Mouse (Mus musculus) hindbrain, embryonic 15.5 days (tissue): Measurements from ENCODE around the gene Fkbp8. TPM values are rescaled to one million over a fixed set of nuclear protein-coding genes. Genes with fewer than 3 reads are reported as not detected.

Experiments used
- ATAC-seq: fragments of 200-750 bp; cut with Nextera tagmentation; 2 replicates; pipeline ENCODE4 v1.8.0; 2017; ENCODE audit warnings: low read depth, moderate number of reproducible peaks, moderate TSS enrichment; ENCODE audit not compliant: low FRiP score
- H3K27ac ChIP-seq: fragments of 300-500 bp; sonication (generic); replicated peaks from 2 replicates; pipeline ENCODE4 v1.5.1; 2015; ENCODE audit warnings: mild to moderate bottlenecking, inconsistent platforms
- H3K27me3 ChIP-seq: fragments of 300-500 bp; sonication (generic); 2 replicates; pipeline ENCODE4 v1.6.1; 2015; ENCODE audit warnings: control low read depth, inconsistent platforms
- H3K36me3 ChIP-seq: fragments of 300-500 bp; sonication (generic); 2 replicates; pipeline ENCODE4 v1.6.1; 2015; ENCODE audit warnings: control low read depth, inconsistent platforms
- H3K4me1 ChIP-seq: fragments of 300-500 bp; sonication (generic); replicated peaks from 2 replicates; pipeline ENCODE4 v1.6.1; 2015; ENCODE audit warnings: control low read depth, inconsistent platforms
- H3K4me2 ChIP-seq: fragments of 300-500 bp; sonication (generic); 2 replicates; pipeline ENCODE4 v1.6.1; 2015; ENCODE audit warnings: moderate library complexity, mild to moderate bottlenecking, inconsistent platforms
- H3K4me3 ChIP-seq: fragments of 300-500 bp; sonication (generic); 2 replicates; pipeline ENCODE4 v1.5.1; 2015; ENCODE audit warnings: mild to moderate bottlenecking, inconsistent platforms
- H3K9ac ChIP-seq: fragments of 300-500 bp; sonication (generic); 2 replicates; pipeline ENCODE4 v1.6.1; 2015; ENCODE audit warnings: inconsistent platforms
- H3K9me3 ChIP-seq: fragments of 300-500 bp; sonication (generic); 2 replicates; pipeline ENCODE4 v1.6.1; 2016; ENCODE audit warnings: control low read depth, inconsistent platforms
- WGBS: fragments of 180-500 bp; shearing (Covaris S2); methylation state at CpG from one replicate; pipeline ENCODE4 v1.1.7; 2015; 5-methylcytosine and 5-hydroxymethylcytosine counted together
- polyA plus RNA-seq: library from polyadenylated mRNA; unstranded; fragments of >200 nt; fragmentation: Nextera tagmentation; extraction: Ambion mirVana; gene quantifications from 2 replicates; pipeline ENCODE4 v1.2.1, GENCODE M21; 2015

Fkbp8 gene
- polyA plus RNA-seq = 393 and 420 TPM in 2 replicates

DNA sequence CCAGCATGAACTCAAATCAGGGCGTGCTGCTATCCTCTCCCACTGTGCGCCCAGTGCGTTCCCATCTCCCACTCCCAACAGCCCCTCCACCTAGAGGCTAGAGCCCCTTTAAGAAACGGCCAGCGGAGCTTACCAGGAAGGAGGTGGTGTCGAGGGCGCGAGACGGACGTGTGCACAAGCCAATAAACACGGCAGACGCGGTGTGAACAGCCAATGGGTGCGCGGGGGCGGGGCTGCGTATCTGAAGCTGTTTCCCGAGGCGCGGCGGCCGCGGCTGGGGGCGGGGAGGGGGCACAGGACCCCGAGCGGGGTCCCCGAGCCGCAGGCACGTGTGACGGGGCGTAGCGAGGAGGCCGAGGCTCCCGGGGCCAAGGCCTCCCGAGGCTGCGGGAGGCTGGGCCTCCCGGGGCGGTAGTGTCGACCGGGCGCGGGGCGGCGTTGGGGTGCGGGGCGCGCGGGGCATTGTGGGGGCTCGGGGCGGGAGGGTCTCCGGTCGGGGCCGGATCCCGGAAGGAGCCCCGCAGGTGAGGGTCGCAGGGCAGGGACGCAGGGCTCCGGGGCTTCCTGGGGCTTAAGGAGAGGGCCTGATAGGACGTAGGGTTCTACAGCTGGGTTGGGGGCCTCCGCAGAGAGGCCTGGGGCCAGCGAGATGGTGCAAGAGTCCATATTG is at the start of gene Fkbp8, which contains the start of gene Kxd1:
Fkbp8 (plus strand) TSS at position 213 of the 670 bp plus-strand sequence.
Kxd1 (minus strand) TSS at position 445 of the 670 bp plus-strand sequence.
- Histone ChIP-seq H3K4me2 (peak within 1 kb of the TSS; percentile 82), H3K4me3 (peak within 1 kb of the TSS; percentile 88), H3K9me3 (no peaks in the 10 kb centered on the region), H3K27ac (peak within 1 kb of the TSS; percentile 92), H3K4me1 (peaks cover 38% of the 10 kb centered on the region), H3K36me3 (peaks cover 20% of the 10 kb centered on the region), H3K27me3 (no peaks in the 10 kb centered on the region), H3K9ac (peak within 1 kb of the TSS; percentile 88)
- ATAC-seq = peak; percentile 94
- WGBS = 0% methylated on average over 53 of the region's 61 CpGs

DNA sequence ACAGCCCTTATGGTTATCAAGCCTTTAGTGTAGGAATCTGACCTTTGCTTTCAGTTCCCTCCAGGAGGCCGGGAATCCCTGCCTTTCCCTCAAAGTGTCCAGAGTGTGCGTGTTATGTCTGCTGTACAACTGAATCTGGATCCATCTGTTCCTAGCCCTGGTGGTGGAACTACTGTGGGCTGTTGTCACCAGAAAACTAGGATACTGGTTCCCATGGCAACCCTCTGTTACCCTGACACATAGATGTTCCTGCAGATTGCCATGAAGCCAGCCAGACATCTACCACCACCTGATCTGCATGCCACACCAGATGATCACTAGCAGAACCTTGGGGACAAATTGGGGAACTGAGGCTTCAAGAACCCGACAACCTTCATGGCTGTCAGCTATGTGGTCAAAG is 45.6 kb upstream of the Fkbp8 start:
- Histone ChIP-seq H3K4me2 (no peak overlapping the region), H3K9me3 (no peaks in the 10 kb centered on the region), H3K4me3 (no peak overlapping the region), H3K36me3 (peaks cover 4% of the 10 kb centered on the region; the same call in 1 of the 2 replicates), H3K27ac (no peak overlapping the region), H3K27me3 (peaks cover 38% of the 10 kb centered on the region), H3K4me1 (peaks cover 21% of the 10 kb centered on the region), H3K9ac (no peak overlapping the region)
- 79% methylated on average over 3 of the region's 3 CpGs for WGBS
- no peak for ATAC-seq

DNA sequence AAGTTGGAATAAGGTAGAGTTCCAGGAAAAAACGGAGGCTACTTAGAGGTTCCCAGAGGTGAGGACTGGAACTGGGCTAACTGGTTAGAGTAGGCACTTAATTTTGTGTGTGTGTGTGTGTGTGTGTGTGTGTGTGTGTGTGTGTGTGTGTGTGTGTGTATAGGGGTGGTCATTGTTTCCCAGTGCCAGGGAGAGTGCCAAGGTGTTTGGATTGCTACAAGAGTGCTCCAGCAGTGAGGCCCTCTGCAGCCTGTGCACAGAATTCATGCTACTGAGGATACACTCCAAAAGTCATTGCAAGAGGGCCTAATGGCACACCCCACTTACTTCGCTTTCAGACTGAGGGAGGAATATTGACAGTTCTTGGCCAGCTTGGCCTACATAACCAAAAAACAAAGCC is 44.6 kb upstream of the Fkbp8 start:
- no peak overlapping the region for H3K4me2 ChIP-seq
- peaks cover 40% of the 10 kb centered on the region for H3K27me3 ChIP-seq
- no peak overlapping the region for H3K27ac ChIP-seq
- no peak overlapping the region for H3K9ac ChIP-seq
- WGBS = 57% methylated on average over 2 of the region's 2 CpGs
- peaks cover 18% of the 10 kb centered on the region for H3K4me1 ChIP-seq
- ATAC-seq = no peak
- H3K36me3 ChIP-seq = peaks cover 4% of the 10 kb centered on the region; the same call in 1 of the 2 replicates
- no peaks in the 10 kb centered on the region for H3K9me3 ChIP-seq
- no peak overlapping the region for H3K4me3 ChIP-seq

DNA sequence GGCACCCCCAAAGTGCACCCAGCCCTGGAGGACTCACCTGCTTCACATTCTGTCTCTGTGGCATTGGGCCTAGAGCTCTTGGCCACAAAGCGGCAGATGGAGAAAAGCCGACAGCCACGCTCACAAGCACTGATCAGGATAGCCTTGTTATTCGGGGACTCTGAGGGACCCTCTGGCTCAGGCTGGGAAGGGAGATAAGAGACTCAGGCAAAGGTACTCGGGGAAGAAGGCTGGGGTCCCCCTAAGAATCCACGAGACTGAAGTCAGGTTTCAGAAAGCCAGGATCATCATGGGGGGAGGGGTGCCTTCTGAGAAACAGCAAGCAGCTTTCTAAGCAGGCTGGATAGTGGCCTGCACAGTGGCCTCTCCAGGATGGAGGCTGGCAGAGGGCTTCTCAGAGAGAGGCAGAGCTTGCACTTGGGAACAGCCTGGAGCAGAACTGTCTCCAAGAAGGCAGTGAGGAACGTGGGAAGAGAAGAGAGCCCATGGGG is 41.3 kb upstream of the Fkbp8 start:
- H3K36me3 ChIP-seq = peaks cover 4% of the 10 kb centered on the region; the same call in 1 of the 2 replicates
- ATAC-seq = no peak
- H3K4me3 ChIP-seq = peak overlapping the region; percentile 64
- H3K9ac ChIP-seq = peak overlapping the region; percentile 89
- no peaks in the 10 kb centered on the region for H3K9me3 ChIP-seq
- H3K4me2 ChIP-seq = peak overlapping the region; percentile 69
- peaks cover 44% of the 10 kb centered on the region for H3K4me1 ChIP-seq
- no peak overlapping the region for H3K27ac ChIP-seq
- WGBS = 56% methylated on average over 7 of the region's 7 CpGs
- H3K27me3 ChIP-seq = peaks cover 72% of the 10 kb centered on the region

DNA sequence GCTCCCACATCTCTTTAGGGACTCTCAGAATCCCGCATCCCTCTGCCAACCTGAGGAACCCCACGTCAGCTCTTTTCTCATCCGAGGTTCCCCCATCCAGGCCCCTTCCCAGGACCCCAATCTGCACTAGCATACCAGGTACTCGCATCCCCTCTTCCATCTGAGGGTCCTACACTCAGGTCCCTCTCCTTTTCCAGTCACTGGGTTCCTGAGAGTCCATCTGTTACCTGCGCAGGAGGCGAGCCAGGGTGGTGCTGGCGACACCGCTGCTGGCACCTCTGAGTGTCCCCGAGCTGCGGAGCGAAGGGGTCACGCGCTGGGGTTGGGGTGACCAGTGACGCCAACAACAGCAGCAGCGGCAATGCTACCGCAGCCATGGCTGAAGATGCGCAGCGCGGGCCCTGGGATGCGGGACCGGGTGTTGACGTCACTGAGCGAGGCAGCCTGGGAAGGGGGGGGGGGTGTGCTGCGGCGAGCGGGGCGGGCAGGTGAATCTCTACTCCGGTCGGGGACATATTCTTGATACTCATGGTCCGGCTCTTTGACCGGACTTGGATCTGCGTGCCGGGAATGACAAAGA is 40.5 kb upstream of the Fkbp8 start, which contains the start of gene Tmem59l:
Tmem59l (minus strand) TSS at position 418 of the 580 bp plus-strand sequence.
- WGBS = 4% methylated on average over 32 of the region's 33 CpGs

DNA sequence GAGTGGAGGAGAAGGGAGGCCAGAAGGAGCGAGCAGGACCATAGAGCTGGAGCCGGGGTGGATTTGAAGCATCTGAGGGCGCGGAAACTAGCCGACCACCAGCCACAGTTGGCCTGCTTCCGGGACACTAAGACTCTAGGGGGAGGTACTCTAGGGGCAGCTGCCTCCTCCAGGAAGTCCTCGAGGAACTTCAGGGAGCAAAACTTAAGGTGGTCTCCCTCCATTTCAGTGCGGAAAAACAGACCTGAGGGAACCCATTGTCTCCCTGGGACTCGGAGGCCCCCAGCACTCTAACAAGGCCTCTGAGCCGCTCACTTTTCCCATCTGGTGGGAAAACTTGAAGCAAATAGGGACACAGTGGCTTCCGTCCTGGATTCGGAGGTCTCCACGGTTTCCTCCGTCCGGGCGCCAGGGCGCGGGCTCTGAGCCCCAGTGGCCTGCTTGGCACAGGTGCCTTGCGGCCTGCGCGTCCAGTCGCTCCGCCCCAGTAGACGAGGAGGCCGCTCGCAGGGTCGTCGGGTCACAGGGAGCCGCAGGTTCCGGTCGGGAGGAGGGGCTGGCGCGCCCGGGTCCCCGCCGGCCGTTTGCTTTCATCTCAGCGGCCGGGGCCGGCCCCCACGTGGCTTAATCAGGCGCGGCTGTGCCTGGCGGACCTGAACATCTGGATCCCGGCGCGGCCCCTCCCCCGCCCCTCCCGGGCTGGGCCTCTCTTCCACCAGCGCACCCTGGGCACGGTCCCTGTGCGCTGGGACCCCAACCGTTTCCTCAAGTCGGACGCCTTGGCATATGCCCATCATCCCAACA is 39.3 kb upstream of the Fkbp8 start:
- H3K4me3 ChIP-seq = peak overlapping the region; percentile 64
- no peaks in the 10 kb centered on the region for H3K9me3 ChIP-seq
- no peak overlapping the region for H3K27ac ChIP-seq
- H3K27me3 ChIP-seq = peaks cover 83% of the 10 kb centered on the region
- H3K4me2 ChIP-seq = peak overlapping the region; percentile 69
- H3K9ac ChIP-seq = no peak overlapping the region
- WGBS = 4% methylated on average over 46 of the region's 55 CpGs
- no peak for ATAC-seq
- H3K4me1 ChIP-seq = peaks cover 54% of the 10 kb centered on the region
- peaks cover 4% of the 10 kb centered on the region; the same call in 1 of the 2 replicates for H3K36me3 ChIP-seq

More for the DNA sequence above, 40.5 kb upstream of the Fkbp8 start, which contains the start of gene Tmem59l:
- peak within 1 kb of the TSS; percentile 69 for H3K4me2 ChIP-seq
- H3K4me3 ChIP-seq = peak within 1 kb of the TSS; percentile 64
- H3K27me3 ChIP-seq = peaks cover 76% of the 10 kb centered on the region
- peak within 1 kb of the TSS; percentile 40; the same call in 1 of the 2 replicates for H3K27ac ChIP-seq
- peaks cover 4% of the 10 kb centered on the region; the same call in 1 of the 2 replicates for H3K36me3 ChIP-seq
- H3K9ac ChIP-seq = peak within 1 kb of the TSS; percentile 89
- peaks cover 44% of the 10 kb centered on the region for H3K4me1 ChIP-seq
- no peaks in the 10 kb centered on the region for H3K9me3 ChIP-seq
- peak; percentile 82 for ATAC-seq

DNA sequence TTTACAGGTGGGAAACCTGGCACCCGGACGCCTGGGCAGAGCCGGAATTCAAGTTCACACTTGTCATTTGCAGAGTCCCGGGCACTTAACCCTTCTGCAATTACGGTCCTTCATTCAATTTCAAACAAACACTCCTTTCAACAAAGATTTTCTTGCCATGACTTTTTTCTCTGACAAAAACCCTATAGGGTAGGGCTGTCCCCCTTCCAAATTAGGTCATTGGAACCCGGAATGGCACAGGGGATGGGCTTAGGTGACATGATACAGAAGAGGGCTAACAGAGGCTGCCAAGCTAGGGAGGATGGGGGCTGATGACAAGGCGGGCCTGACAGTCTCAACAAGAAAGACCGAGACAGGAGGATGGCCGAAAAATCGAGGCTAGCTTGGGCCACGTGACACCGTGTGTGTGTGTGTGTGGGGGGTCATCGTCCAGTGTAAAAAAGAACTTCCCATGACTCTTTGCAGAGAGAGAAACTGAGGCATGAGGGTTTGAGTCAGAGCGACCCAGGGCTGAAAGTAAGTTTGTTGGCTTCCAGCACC is 38.5 kb upstream of the Fkbp8 start:
- Histone ChIP-seq H3K4me2 (peak overlapping the region; percentile 69), H3K36me3 (peaks cover 4% of the 10 kb centered on the region; the same call in 1 of the 2 replicates), H3K4me1 (peaks cover 62% of the 10 kb centered on the region), H3K27me3 (peaks cover 88% of the 10 kb centered on the region), H3K9me3 (no peaks in the 10 kb centered on the region), H3K4me3 (peak overlapping the region; percentile 13; the same call in 1 of the 2 replicates), H3K9ac (no peak overlapping the region), H3K27ac (no peak overlapping the region)
- no peak for ATAC-seq
- WGBS = 3% methylated on average over 14 of the region's 14 CpGs

DNA sequence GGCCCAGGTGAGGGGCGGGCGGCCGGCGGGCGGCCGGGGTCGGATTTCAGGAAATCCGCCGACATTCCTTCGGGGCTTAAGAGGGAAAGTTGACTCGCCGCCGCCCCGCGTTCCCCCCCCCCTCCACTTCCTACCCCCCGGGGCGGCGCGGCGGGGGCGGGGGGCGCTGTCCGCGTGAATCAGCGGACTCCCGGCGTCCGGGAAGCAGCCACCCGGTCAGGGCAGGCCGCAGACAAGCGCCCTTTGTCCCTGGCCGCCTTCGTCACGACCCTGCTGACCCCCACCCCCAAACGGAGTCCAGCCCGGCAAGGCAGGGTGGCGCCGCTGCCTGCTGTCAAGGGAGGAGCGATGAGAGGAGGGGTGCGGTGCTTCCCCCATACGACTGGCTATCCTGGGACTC is 37.9 kb upstream of the Fkbp8 start:
- under 1% methylated on average over 37 of the region's 41 CpGs for WGBS
- ATAC-seq = no peak
- Histone ChIP-seq H3K9ac (no peak overlapping the region), H3K27ac (no peak overlapping the region), H3K4me1 (peaks cover 67% of the 10 kb centered on the region), H3K4me2 (peak overlapping the region; percentile 37), H3K9me3 (no peaks in the 10 kb centered on the region), H3K27me3 (peaks cover 87% of the 10 kb centered on the region), H3K36me3 (peaks cover 3% of the 10 kb centered on the region; the same call in 1 of the 2 replicates), H3K4me3 (peak overlapping the region; percentile 13; the same call in 1 of the 2 replicates)

DNA sequence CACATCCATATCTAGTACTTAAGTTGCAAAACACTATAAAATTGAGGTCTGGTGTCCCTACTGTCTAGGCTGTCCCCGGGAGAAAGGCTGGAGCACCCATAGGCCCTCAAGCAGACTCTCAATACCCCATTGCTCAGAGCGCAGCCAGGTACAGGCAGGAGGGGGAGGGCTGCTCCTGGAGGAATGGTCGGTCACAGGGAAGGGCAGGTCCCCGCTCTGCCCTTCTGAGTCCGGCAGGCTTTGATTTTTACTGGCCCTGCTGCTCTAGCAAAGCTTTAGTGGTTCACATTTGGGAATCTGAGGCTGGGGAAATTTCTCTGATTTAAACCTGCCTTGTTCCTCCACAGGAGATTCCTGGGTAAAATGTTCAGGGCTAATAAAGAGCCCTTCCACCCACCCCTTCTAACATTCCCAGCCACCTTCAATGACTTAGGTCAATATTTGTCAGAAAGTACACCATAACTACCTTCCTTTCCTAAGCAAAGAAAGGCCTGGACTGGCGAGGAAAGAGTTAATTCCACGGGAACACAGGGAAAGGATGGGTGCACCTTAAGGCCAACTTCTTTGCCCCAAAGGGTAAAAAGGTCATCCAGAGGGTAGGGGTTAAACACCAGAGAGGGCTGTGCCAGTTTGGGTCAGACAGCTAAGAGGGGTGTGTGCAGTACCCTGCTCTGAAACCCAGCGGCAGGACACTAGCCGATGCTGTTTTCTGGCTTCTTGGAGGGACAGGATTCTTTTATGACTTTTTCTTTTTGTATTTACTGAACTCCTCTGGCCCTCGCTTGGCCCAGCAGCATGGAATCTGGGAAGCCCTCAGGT is 37.3 kb upstream of the Fkbp8 start:
- WGBS = 8% methylated on average over 10 of the region's 10 CpGs
- Histone ChIP-seq H3K4me2 (no peak overlapping the region), H3K9me3 (no peaks in the 10 kb centered on the region), H3K4me3 (0 out of 2 replicates have a peak overlapping the region, but pooled peaks have one; percentile 2), H3K4me1 (peaks cover 73% of the 10 kb centered on the region), H3K27ac (no peak overlapping the region), H3K36me3 (no peaks in the 10 kb centered on the region), H3K9ac (no peak overlapping the region), H3K27me3 (peaks cover 87% of the 10 kb centered on the region)
- ATAC-seq = no peak

DNA sequence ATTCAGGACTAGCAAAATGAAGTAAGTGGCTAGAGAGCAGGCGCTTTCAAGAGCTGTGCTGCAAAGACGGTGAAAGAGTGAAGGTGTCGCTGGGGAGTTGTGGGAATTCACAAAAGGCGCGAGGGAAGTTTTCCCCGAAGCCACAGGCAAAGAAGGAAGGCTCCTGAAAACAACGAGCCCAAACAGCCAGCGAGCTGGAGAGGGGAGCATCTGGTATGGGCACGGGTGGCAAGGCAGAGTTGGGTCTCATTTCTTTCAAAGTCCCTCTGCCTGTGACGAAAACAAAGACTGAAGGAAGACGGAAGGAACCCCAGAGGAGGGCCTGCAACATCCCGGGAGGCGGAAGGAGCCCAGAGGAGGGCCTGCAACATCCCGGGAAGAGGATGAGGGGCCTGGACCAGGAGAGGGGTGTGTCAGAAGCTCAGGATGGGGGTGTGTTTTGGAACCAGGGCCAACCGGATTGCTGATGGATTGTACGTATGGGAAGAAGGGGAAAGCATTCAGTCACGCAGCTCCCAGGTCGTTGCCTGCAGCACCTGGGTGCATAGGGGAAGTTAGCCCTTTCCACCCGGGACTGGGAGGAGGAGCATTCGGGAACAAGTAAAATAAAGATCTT is 36.5 kb upstream of the Fkbp8 start:
- peaks cover 78% of the 10 kb centered on the region for H3K4me1 ChIP-seq
- WGBS = 2% methylated on average over 20 of the region's 20 CpGs
- peaks cover 87% of the 10 kb centered on the region for H3K27me3 ChIP-seq

More for the DNA sequence above, 36.5 kb upstream of the Fkbp8 start:
- H3K4me3 ChIP-seq = 0 out of 2 replicates have a peak overlapping the region, but pooled peaks have one; percentile 2
- no peaks in the 10 kb centered on the region for H3K9me3 ChIP-seq
- no peak for ATAC-seq
- no peak overlapping the region for H3K4me2 ChIP-seq
- H3K27ac ChIP-seq = no peak overlapping the region
- H3K36me3 ChIP-seq = no peaks in the 10 kb centered on the region
- H3K9ac ChIP-seq = no peak overlapping the region
